Mouse (Mus musculus) mesoderm, embryonic 11.5 days (tissue): ENCODE measurements at regions not wholly inside any gene's neighbourhood (a gene's known extent, or its start where the extent isn't known, plus 50 kb on each side); places are given as distances from the start of the nearest gene placed in this dataset.

ENCODE experiments used
- DNase-seq: peaks from one replicate; pipeline ENCODE4 v3.0.0-alpha.2; 2012; ENCODE audit warnings: low read depth, low spot score

DNA sequence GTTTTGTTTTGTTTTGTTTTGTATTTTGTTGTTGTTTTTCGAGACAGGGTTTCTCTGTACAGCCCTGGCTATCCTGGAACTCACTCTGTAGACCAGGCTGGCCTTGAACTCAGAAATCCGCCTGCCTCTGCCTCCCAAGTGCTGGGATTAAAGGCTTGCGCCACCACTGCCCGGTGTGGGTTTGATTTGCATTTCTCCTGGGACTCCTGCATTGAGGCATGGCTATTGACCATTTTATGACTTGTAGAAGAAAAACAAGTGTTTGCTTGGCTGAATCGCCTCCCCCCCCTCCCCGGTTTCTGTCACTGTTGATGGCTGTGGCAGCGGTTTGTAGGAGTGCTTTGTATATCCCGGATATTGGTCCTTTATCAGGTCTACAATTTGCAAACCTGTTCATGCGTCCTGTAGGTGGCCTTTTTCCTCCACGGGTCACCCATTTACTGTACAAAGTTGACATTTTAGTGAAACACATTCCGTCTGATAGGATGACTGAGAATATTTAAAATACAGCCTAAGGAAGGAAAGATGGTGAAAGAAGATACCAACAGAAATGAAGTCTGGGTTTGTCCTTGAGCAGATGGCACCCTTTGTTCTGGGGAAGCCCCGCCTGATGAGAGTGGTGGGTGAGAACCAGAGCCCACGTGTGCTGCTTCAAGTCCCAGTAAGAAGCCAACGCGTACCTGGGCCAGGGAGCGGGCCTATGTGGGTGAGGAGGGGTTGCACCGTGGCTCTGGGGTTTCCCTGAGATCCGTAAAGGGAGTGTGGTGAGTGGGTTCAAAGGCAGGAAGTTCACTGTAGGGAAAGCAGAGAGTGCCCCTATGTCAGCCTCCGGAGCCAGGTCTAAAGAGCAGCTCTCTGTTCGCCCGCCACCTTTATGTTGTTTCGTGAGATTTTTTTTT, 52.6 kb upstream of the Smndc1 start:
- DNase-seq = no peak

GRCm38 (mm10) chr19:53442132-53442610, 51.8 kb upstream of the Smndc1 start:
- DNase-seq = no peak

DNA sequence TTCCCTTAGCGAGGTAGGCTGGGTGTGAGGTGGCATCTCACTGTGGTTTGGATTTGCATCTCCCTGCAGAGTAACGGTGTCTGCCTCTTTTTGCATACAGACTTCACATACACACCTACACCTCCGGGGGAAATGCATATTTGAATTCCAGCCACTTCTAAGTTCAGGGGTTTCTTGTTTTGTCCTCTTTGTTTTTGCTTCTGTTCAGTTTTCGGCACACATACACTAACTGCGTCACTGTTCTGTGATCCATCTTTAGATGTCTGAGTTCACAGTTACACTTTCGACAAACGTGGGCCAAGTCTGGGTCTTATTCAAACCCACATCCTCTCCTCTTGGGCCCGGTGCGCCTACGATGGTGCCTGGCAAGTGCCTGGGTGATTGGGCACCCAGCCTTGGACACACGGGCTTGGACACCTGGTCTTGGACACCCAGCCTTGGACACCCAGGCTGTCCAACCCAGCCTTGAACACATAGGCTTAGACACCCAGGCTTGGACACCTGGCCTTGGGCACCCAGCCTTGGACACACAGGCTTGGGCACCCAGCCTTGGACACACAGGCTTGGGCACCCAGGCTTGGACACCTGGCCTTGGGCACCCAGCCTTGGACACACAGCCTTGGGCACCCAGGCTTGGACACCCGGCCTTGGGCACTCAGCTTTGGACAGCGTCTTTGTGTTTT, 51.2 kb upstream of the Smndc1 start:
- no peak for DNase-seq

DNA sequence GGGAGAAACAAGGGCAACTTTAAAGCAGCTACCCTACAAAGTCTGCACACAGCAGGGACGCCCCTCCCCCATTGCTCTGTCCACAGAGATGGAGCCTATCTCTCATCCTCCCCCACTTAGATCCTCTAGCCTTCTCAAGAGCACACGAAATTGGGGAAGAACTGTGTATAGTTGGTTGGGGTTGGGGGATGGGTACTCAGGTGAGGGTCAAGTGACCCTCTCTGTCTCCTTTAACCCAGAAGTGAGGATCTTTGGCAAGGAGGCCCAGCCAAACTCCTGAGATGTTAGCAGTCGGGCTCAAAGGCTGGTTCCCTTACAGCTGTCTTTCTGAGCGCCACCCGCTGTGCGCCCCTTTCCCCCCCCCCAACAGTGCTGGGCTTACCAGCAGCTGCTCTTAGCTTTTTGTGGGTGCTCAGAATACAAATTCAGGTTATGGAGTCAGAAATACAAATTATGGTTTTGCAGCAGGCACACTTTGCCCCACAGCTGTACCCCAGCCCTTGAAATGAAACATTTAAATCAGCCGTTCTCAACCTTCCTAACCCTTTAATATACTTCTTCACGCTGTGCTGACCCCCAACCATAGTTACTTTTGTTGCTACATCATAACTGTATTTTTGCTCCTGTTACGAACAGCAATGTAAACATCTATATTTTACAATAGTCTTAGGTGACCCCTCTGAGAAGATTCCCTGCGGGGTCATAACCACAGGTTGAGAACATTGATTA, 50.1 kb upstream of the Smndc1 start:
- no peak for DNase-seq
